Mouse (Mus musculus) cerebellum, adult 2 months (tissue): ENCODE measurements around the gene A630001G21Rik. TPM values are rescaled to one million over a fixed set of nuclear protein-coding genes. Genes with fewer than 3 reads are reported as not detected.

ENCODE experiments used
- DNase-seq, 2 experiments: peaks; one replicate each; pipeline ENCODE4 v3.0.0; 2021
- H3K27ac ChIP-seq: fragments of 200-500 bp; 2 replicates; pipeline ENCODE4 v1.5.1; 2012; ENCODE audit warnings: low read length, control low read depth, inconsistent platforms; ENCODE audit not compliant: insufficient read depth
- H3K27me3 ChIP-seq: fragments of 200-500 bp; 2 replicates; pipeline ENCODE4 v1.6.1; 2012; ENCODE audit warnings: inconsistent platforms, mild to moderate bottlenecking, low read length, moderate library complexity; ENCODE audit not compliant: control insufficient read depth, insufficient read depth
- H3K4me1 ChIP-seq: fragments of 200-500 bp; 2 replicates; pipeline ENCODE4 v1.6.1; 2011; ENCODE audit warnings: low read length; ENCODE audit not compliant: control insufficient read depth, insufficient read depth
- H3K4me3 ChIP-seq: fragments of 200-500 bp; replicated peaks from 2 replicates; pipeline ENCODE3; 2011; ENCODE audit warnings: mild to moderate bottlenecking, low read depth, low read length, control low read depth; ENCODE audit not compliant: insufficient read depth
- CTCF ChIP-seq: fragments of 200-500 bp; IDR thresholded peaks from 2 replicates; pipeline ENCODE4 v1.5.1; 2011; ENCODE audit warnings: low read depth, mild to moderate bottlenecking, control low read depth, low read length, moderate library complexity, borderline replicate concordance; ENCODE audit not compliant: insufficient read depth
- POLR2A ChIP-seq: fragments of 200-500 bp; IDR thresholded peaks from 2 replicates; pipeline ENCODE4 v1.6.1; 2011; ENCODE audit warnings: low read length, control low read depth, borderline replicate concordance; ENCODE audit not compliant: insufficient read depth
- WGBS: fragments of 180-500 bp; shearing (Covaris S2); methylation state at CpG from one replicate; pipeline ENCODE4 v1.1.7; 2018; 5-methylcytosine and 5-hydroxymethylcytosine counted together
- polyA plus RNA-seq: library from polyadenylated mRNA; depleted of rRNA; stranded (reverse); fragments of >200 nt; gene quantifications from 2 replicates; pipeline ENCODE4 v1.2.3, GENCODE M21; 2012

The A630001G21Rik gene
- polyA plus RNA-seq, 1 experiment = 0.49 TPM

- TF ChIP-seq POLR2A = no peak
- no peak for TF ChIP-seq CTCF
- WGBS = 80% methylated on average over 4 of the region's 4 CpGs
- Histone ChIP-seq H3K4me3 (no peak overlapping the region), H3K4me1 (no peaks in the 10 kb centered on the region), H3K27ac (no peak overlapping the region), H3K27me3 (no peaks in the 10 kb centered on the region)
- DNase-seq = no peak
These were observed 14.2 kb downstream of the A630001G21Rik start for GRCm38 (mm10) chr1:85764291-85764690.

- WGBS = 83% methylated on average over 6 of the region's 6 CpGs
- H3K27ac ChIP-seq = no peak overlapping the region
These were observed 15.1 kb downstream of the A630001G21Rik start for GRCm38 (mm10) chr1:85763386-85763785.

GRCm38 (mm10) chr1:85761665-85762064 lies 16.8 kb downstream of the A630001G21Rik start:
- TF ChIP-seq POLR2A = no peak
- TF ChIP-seq CTCF = no peak
- no peak overlapping the region for H3K4me3 ChIP-seq
- no peak overlapping the region for H3K27ac ChIP-seq
- DNase-seq = no peak
- no peaks in the 10 kb centered on the region for H3K4me1 ChIP-seq
- H3K27me3 ChIP-seq = no peaks in the 10 kb centered on the region
- 75% methylated on average over 4 of the region's 4 CpGs for WGBS

More at GRCm38 (mm10) chr1:85763386-85763785, 15.1 kb downstream of the A630001G21Rik start:
- Histone ChIP-seq H3K4me3 (no peak overlapping the region), H3K4me1 (no peaks in the 10 kb centered on the region), H3K27me3 (no peaks in the 10 kb centered on the region)
- TF ChIP-seq POLR2A = no peak
- DNase-seq = no peak

- 14% methylated on average over 1 of the region's 1 CpGs for WGBS
- no peaks in the 10 kb centered on the region for H3K27me3 ChIP-seq
- no peak overlapping the region for H3K4me3 ChIP-seq
- no peak overlapping the region for H3K27ac ChIP-seq
- TF ChIP-seq POLR2A (no peak), CTCF (no peak)
- H3K4me1 ChIP-seq = no peaks in the 10 kb centered on the region
- no peak for DNase-seq
These were observed 19.5 kb downstream of the A630001G21Rik start for GRCm38 (mm10) chr1:85758969-85759293.

- H3K27me3 ChIP-seq = no peaks in the 10 kb centered on the region
- no peak overlapping the region for H3K4me3 ChIP-seq
- no peak for TF ChIP-seq POLR2A
- TF ChIP-seq CTCF = no peak
- no peak overlapping the region for H3K27ac ChIP-seq
- H3K4me1 ChIP-seq = no peaks in the 10 kb centered on the region
- 35% methylated on average over 14 of the region's 14 CpGs for WGBS
- no peak for DNase-seq
These were observed 20.0 kb downstream of the A630001G21Rik start for GRCm38 (mm10) chr1:85758231-85758968.

GRCm38 (mm10) chr1:85757531-85758230 lies 20.8 kb downstream of the A630001G21Rik start:
- Histone ChIP-seq H3K27ac (no peak overlapping the region), H3K4me3 (no peak overlapping the region), H3K4me1 (no peaks in the 10 kb centered on the region), H3K27me3 (no peaks in the 10 kb centered on the region)
- TF ChIP-seq CTCF (no peak), POLR2A (no peak)
- 61% methylated on average over 6 of the region's 6 CpGs for WGBS
- no peak for DNase-seq

- WGBS = 71% methylated on average over 11 of the region's 11 CpGs
- Histone ChIP-seq H3K27ac (no peak overlapping the region), H3K4me1 (no peaks in the 10 kb centered on the region), H3K27me3 (no peaks in the 10 kb centered on the region), H3K4me3 (no peak overlapping the region)
- DNase-seq = no peak
- TF ChIP-seq POLR2A (no peak), CTCF (no peak)
These were observed 26.3 kb downstream of the A630001G21Rik start for GRCm38 (mm10) chr1:85751932-85752680.
